Mouse (Mus musculus): ENCODE results near the gene Hmga1.
A peak's percentile ranks its signal among the peaks of the same experiment; 100 is the strongest.

The Hmga1 gene

DNA sequence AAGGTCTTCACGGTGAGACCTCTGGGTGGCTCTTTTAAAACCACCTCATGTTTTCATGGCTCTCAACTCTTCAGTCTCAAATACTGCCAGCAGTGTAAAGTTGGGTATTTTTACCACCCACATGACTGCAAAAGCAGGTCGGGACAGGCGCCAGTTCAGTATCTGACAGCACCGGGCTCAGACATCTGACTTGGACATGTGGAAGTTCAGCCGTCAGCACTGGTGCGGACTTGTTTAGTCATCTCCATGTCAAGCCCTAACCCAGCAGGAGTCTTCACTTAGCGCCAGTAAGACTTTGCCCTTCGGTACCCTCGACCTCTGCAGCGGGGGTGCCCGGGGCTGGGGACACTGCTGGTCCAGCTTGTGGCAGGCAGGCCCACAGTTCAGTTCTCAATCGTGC lies 31.0 kb downstream of the Hmga1 start:
- DNase-seq (ENCODE audit: low read depth, low spot score) = no peak

DNA sequence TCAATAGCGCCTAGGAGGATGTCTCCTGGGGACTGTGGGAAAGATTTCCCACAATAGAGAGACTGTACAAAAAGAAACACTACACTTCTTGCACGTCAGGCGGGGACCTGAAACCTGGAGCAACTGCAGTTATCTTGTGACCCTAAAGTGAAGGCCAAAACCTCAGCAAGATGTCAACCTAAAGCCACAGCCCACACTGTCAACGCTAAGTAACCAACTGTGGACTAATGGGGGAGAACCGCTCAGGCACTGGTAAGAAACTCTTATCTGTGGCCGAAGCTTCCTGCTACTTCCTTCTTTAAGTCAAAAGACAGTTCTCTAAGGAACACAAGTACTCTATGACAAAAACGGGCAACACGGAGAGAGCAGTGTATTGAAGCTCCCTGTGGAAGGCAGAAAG lies 31.9 kb downstream of the Hmga1 start:
- peak; percentile 12 for DNase-seq (ENCODE audit: low read depth, low spot score)

DNA sequence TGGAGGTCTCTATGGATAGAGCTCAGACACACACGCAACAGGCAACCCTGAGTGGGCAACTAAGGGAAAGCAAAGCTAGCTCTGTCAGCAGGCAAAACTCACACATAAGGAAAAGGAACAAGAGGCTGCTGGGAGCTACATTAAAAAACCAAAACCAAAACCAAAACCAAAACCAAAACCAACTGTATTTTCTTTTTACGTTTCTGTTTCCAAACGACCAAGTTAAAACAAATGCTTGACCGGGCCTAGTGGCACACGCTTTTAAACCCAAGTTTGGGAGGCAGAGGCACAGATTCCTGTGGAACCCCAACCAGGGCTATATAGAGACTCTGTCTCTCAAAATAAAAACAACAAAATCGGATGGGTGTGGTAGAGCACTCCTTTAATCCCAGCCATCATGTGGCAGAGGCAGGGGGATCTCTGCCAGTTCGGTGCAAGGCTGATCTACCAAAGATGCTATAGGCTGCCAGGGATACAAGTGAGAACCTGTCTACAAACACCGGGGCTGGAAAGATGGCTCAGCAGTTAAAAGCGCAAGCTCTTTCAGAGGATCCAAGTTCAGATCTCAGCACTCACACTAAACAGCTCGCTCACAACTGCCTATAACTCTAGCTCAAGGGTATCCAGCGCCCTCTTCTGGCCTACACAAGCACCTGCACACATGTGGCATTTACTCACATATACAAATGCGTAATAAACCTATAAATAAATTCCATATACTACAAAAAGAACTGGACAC lies 35.7 kb downstream of the Hmga1 start:
- peak; percentile 75 for DNase-seq (ENCODE audit: low read depth, low spot score)

DNA sequence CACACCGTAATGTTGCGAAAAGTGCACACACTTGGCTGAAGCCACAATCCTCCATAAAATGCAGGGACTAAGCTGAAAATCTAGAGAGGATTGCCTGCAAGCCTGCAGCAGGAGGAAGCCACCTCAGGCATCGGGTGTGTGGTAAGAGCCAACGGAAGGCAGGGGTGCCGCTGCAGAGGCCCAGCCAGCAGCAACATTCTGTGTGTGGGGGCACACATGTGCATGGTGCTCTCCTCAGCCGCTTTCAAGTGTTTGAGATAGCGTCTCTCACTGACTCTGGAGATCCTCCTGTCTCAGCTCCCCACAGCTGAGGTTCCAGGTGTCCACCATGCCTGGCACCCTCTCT lies 36.2 kb downstream of the Hmga1 start:
- no peak for DNase-seq (ENCODE audit: low read depth, low spot score)

DNA sequence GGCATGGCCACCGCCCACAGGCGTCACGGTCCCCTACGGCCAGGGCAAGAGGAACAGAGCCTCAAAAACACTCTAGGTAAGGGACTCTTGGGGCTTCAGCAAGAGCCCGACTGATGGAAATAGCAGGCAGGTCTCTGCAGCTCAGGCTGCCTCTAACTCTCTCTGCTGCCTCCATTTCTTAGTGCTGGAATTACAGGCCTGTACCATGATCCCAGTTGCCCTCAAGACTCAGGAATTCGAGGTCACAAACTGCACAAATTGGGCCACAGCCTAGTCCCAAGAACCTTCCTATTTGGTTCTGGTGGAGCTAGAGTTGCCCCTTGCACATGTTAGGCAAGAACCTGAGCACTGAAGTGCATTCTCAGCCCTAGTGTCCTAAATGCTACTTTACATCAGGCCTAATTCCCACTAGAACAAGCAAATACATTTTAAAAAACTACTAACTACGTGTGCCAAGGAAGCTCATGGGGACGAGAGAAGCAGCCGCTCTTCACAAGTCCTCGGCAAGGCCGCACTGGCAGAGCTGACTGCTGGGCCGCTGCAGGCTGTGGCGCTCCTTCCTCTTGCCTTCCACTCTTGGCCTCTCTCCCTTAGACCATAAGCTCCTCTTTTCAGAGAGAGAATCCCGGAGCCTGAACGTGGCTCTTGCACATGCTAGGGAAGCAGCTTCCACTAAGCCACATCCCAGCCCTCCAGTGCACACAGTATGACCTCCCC lies 39.5 kb downstream of the Hmga1 start:
- DNase-seq (ENCODE audit: low read depth, low spot score) = no peak

DNA sequence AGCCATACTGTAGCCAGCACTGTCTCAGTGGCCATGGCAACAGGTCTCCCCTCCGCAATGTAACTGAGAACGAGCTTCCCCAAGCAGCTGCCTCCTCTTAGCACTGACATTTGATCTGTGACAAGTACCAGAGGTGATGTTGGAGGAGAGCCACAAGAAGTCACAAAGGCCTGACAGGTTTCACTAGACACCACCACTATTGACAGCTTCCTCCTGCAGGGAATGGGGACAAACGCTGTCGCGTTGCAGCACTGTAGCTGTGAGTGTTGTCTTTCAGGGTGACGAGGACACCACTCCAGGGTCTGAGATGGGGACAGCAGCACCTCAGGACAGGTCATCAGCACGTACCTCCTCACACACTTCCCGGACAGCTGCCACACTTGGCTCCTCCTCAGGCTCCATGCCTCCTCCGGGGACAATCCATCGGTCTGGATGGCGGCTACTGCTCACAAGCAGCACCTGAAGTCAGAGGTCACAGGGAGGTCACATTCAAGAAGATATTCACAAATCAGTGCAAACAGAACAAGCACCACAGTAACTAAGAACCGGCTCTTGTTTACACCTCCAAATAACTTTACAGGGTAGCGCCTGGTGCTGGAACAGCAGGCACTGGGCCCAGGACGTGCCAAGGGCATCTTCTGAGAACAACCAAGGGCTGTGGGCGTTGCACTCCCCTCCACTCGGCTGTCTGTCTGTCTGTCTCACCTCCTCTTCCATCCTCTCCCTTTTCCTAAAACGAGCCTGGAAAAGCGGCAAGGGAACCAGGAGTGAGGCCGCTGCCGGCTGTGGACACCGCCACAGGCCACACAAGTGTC lies 40.3 kb downstream of the Hmga1 start:
- DNase-seq (ENCODE audit: low read depth, low spot score) = no peak

- no peak for DNase-seq (ENCODE audit: low read depth, low spot score)
These were observed 44.0 kb downstream of the Hmga1 start for GRCm38 (mm10) chr17:27600286-27600685.

GRCm38 (mm10) chr17:27600869-27601268 lies 44.6 kb downstream of the Hmga1 start:
- DNase-seq (ENCODE audit: low read depth, low spot score) = no peak

GRCm38 (mm10) chr17:27603036-27603435 lies 46.7 kb downstream of the Hmga1 start:
- no peak for DNase-seq (ENCODE audit: low read depth, low spot score)

GRCm38 (mm10) chr17:27603522-27604234 lies 47.4 kb downstream of the Hmga1 start:
- DNase-seq (ENCODE audit: low read depth, low spot score) = no peak

DNA sequence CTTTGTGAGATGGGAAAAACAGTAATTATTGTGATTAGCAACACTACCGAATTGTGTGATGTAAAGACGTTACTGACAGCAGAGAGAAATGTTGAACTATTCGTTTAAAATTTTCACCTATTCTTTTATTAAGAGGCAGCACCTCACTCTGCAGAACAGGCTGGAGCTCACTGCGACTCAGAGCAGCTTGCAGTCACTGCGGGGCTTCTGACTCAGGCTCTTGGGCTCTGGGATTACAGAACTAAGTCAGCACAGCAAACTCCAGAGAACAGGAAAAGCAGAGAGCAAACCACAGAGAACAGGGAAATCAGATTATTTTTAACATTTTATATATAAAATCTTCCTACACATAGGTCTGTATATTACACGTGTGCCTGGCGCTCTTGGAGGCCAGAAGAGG lies 53.3 kb downstream of the Hmga1 start:
- no peak for DNase-seq (ENCODE audit: low read depth, low spot score)

DNA sequence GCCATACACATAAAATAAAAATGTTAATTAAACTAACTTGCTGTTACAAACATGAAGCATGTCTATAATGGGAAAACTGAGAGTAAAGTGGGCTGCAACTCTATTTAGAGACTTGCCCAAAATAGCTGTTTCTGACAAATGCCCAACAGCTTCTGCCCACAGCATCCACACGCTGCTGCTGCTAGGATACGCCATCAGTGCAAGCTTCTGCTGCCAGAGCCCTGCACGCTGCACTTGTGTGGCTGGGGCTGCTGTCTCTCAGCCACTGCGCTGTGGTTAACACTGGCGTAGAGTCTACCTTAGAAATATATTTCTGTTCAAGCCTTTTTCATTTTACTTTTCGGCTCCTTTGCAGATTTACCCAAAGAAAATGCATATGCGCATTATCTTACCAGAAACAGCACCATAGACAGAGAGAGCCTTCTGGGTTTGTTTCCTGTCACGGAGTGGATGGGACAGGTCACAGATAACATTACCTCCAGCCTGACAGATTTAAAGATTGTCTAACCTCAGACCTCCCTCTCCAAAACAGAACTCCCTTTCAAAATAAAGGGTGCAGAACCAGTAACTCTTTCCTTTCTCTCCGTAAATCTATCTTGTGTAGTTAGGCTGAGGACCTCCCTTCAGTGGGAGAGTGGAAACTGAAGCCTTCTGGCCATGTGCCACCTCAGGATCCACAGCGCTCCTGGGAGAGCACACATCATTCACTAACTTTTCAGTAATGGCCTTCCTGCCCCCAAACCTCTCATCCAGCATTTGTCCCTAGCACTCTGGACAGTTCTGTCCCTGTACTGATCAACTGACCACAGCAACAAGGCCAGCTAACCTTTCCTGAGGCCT lies 54.6 kb downstream of the Hmga1 start:
- no peak for DNase-seq (ENCODE audit: low read depth, low spot score)

DNA sequence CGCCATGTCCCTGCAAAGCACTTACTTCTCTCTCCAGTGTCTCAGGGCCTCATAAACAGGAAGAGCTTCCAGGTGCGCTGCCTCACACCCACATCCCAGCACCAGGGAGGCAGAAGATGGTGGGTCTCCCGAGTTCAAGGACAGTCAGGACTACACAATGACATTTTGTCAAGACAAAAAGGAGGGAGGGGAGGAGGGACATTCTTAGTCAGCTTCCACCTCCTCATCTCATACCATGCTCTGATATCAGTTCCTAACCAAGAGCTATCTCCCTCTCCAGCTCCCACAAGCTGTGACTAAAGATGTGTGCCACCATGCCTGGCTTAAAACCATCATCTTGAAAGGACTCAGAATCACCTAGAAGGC lies 55.2 kb downstream of the Hmga1 start:
- DNase-seq (ENCODE audit: low read depth, low spot score) = no peak

DNA sequence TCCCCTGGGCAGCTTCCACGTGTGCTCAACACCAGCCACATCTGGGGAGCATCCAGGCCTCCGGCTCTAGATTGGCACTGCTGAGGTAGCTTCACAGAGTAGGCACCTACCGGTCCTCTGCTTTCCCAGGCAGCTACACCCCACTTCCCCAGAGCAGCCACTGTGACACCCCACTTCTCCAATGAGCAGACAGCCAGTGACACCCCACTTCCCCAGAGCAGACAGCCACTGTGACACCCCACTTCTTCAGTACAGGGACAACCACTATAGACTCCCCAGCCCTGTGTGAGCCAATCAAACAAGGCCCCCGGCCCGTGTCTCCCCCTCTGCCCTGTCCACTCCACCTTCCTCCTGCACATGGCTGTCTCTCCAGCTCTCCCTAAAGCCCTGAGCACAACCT lies 55.7 kb downstream of the Hmga1 start:
- no peak for DNase-seq (ENCODE audit: low read depth, low spot score)

DNA sequence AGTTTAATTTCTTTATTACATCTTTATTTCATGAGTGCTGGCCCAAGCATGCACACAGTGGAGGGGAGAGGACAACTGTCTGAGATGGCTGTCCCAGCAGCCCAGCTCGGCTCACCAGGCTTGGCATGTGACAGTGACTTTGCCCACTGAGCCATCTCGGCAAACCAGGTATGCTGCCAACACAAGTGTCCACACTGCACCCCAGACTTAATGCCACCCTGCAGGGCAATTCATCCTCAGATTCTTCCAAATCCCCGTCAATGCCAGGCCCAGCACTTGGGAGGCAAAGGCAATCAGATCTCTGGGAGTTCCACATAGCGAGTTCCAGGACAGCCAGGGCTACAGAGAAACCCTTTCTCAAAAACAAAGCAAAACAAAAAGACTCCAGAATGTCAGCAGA lies 56.7 kb downstream of the Hmga1 start:
- DNase-seq (ENCODE audit: low read depth, low spot score) = no peak

Measured in CD4-positive helper T cell, adult 2 months (primary cell).